ENCODE assay signal across 8 mouse cellular contexts in genomic region chr4:40850582-40850981, GRCm38 (mm10). TPM values are rescaled to one million over a fixed set of nuclear protein-coding genes. Genes with fewer than 3 reads are reported as not detected.
DNase-seq lines count a peak whose midpoint lies in the region; ATAC-seq and TF ChIP-seq lines count a peak whose summit lies in the region.

No protein-coding gene starts in this region.

- TF ChIP-seq CTCF in layer of hippocampus, adult 2 months (conservative IDR thresholded peaks at IDR 0.05), result no peak

- peak overlapping the region; percentile 93 for H3K4me2 ChIP-seq in embryonic facial prominence, embryonic 13.5 days
- H3K4me2 ChIP-seq in limb, embryonic 13.5 days (replicated peaks), result peak overlapping the region; percentile 94
- peak overlapping the region; percentile 67 for H3K4me2 ChIP-seq in neural tube, embryonic 15.5 days

- H3K27me3 ChIP-seq in embryonic facial prominence, embryonic 13.5 days, result no peaks in the 10 kb centered on the region
- H3K27me3 ChIP-seq in limb, embryonic 13.5 days, result no peaks in the 10 kb centered on the region
- H3K27me3 ChIP-seq in neural tube, embryonic 15.5 days (replicated peaks), result no peaks in the 10 kb centered on the region

- peak overlapping the region; percentile 44 for H3K4me3 ChIP-seq in layer of hippocampus, adult 2 months
- H3K4me3 ChIP-seq in embryonic facial prominence, embryonic 13.5 days, result peak overlapping the region; percentile 81
- peak overlapping the region; percentile 81 for H3K4me3 ChIP-seq in limb, embryonic 13.5 days
- no peak overlapping the region for H3K4me3 ChIP-seq in neural tube, embryonic 15.5 days (replicated peaks)

- H3K9me3 ChIP-seq in embryonic facial prominence, embryonic 13.5 days, result no peaks in the 10 kb centered on the region
- H3K9me3 ChIP-seq in limb, embryonic 13.5 days, result no peaks in the 10 kb centered on the region
- no peaks in the 10 kb centered on the region for H3K9me3 ChIP-seq in neural tube, embryonic 15.5 days (replicated peaks)

- ATAC-seq in embryonic facial prominence, embryonic 13.5 days (ENCODE audit: insufficient number of reproducible peaks, insufficient read depth, low FRiP score, low TSS enrichment, low read depth), result no peak
- ATAC-seq in limb, embryonic 13.5 days (ENCODE audit: low FRiP score, low read depth), result no peak
- ATAC-seq in neural tube, embryonic 15.5 days (ENCODE audit: low FRiP score), result no peak
- no peak for ATAC-seq in cerebellum, adult (ENCODE audit: insufficient number of reproducible peaks, low FRiP score, low TSS enrichment)

- H3K36me3 ChIP-seq in embryonic facial prominence, embryonic 13.5 days, result no peaks in the 10 kb centered on the region
- no peaks in the 10 kb centered on the region; the same call in 1 of the 2 replicates for H3K36me3 ChIP-seq in limb, embryonic 13.5 days
- no peaks in the 10 kb centered on the region for H3K36me3 ChIP-seq in neural tube, embryonic 15.5 days

- H3K4me1 ChIP-seq in embryonic facial prominence, embryonic 13.5 days, result peaks cover 59% of the 10 kb centered on the region
- H3K4me1 ChIP-seq in limb, embryonic 13.5 days, result peaks cover 54% of the 10 kb centered on the region
- H3K4me1 ChIP-seq in neural tube, embryonic 15.5 days, result peaks cover 39% of the 10 kb centered on the region

- H3K9ac ChIP-seq in embryonic facial prominence, embryonic 13.5 days, result peak overlapping the region; percentile 94
- peak overlapping the region; percentile 92; the same call in 1 of the 2 replicates for H3K9ac ChIP-seq in limb, embryonic 13.5 days
- H3K9ac ChIP-seq in neural tube, embryonic 15.5 days (replicated peaks), result peak overlapping the region; percentile 15; the same call in 1 of the 2 replicates

- peak overlapping the region; percentile 53; the same call in 1 of the 2 replicates for H3K27ac ChIP-seq in layer of hippocampus, adult 2 months
- no peak overlapping the region for H3K27ac ChIP-seq in embryonic facial prominence, embryonic 13.5 days
- H3K27ac ChIP-seq in limb, embryonic 13.5 days, result no peak overlapping the region
- no peak overlapping the region for H3K27ac ChIP-seq in neural tube, embryonic 15.5 days (replicated peaks)

- 64% methylated on average over 5 of the region's 5 CpGs for WGBS in embryonic facial prominence, embryonic 13.5 days
- 78% methylated on average over 5 of the region's 5 CpGs for WGBS in limb, embryonic 13.5 days
- WGBS in neural tube, embryonic 15.5 days, result 88% methylated on average over 5 of the region's 5 CpGs

- DNase-seq in layer of hippocampus, adult 2 months (ENCODE audit: low spot score in 2 of 2), result no peak
- no peak for DNase-seq in layer of hippocampus, adult 9-11 months
- DNase-seq in frontal cortex, postnatal 36 days (ENCODE audit: low spot score in 2 of 2), result no peak
- no peak for DNase-seq in gastrocnemius, postnatal 25 days

RNA-seq across cellular contexts. Expression of gene B4galt1, which starts 3.2 kb away (rescaled TPM):
- 10 to 100 TPM in 1 of 2 experiments, 1 to 10 TPM in 1; 8.5 to 10.8 TPM for total RNA-seq in layer of hippocampus, adult 2 months (2021)
- polyA plus RNA-seq in embryonic facial prominence, embryonic 13.5 days (2015; fragmentation: Nextera tagmentation; extraction: Ambion mirVana), result 39.7 and 39.9 TPM in 2 replicates
- polyA plus RNA-seq in limb, embryonic 13.5 days (2015; fragmentation: Nextera tagmentation; extraction: Ambion mirVana), result 40.5 and 41.2 TPM in 2 replicates
- 8.8 and 16.6 TPM in 2 replicates for polyA plus RNA-seq in neural tube, embryonic 15.5 days (2015; fragmentation: Nextera tagmentation; extraction: Ambion mirVana)
- 10 to 100 TPM; 28.2 to 30.5 TPM for total RNA-seq in gastrocnemius, postnatal 25 days (2021)

Comparison
In these comparisons a context has a peak if more than half of its experiments do, and no peak if none do; other contexts are left out.
1. H3K9ac ChIP-seq: peak in every context shown above with its lines; median percentile 94 in embryonic facial prominence, embryonic 13.5 days; 92 in limb, embryonic 13.5 days; 15 in neural tube, embryonic 15.5 days.